Mouse (Mus musculus) kidney, adult 2 months (tissue): ENCODE measurements around the gene Dock6. TPM values are rescaled to one million over a fixed set of nuclear protein-coding genes. Genes with fewer than 3 reads are reported as not detected.

Source experiments
- DNase-seq: peaks from one replicate; pipeline ENCODE4 v3.0.0; 2021
- H3K27ac ChIP-seq: fragments of 200-500 bp; 2 replicates; pipeline ENCODE4 v1.5.1; 2012; ENCODE audit warnings: low read depth, low read length, control low read depth, inconsistent platforms; ENCODE audit not compliant: insufficient read depth
- H3K27me3 ChIP-seq: fragments of 200-500 bp; replicated peaks from 2 replicates; pipeline ENCODE4 v1.6.1; 2012; ENCODE audit warnings: mild to moderate bottlenecking, moderate library complexity, low read length, inconsistent platforms; ENCODE audit not compliant: control insufficient read depth, insufficient read depth
- H3K36me3 ChIP-seq: fragments of 200-500 bp; 2 replicates; pipeline ENCODE4 v1.6.1; 2012; ENCODE audit warnings: mild to moderate bottlenecking, moderate library complexity, low read length, inconsistent platforms; ENCODE audit not compliant: control insufficient read depth, insufficient read depth
- H3K4me1 ChIP-seq: fragments of 200-500 bp; 2 replicates; pipeline ENCODE4 v1.6.1; 2011; ENCODE audit warnings: low read length; ENCODE audit not compliant: control insufficient read depth, insufficient read depth
- H3K4me3 ChIP-seq: fragments of 200-500 bp; 2 replicates; pipeline ENCODE4 v1.5.1; 2011; ENCODE audit warnings: mild to moderate bottlenecking, low read depth, low read length, control low read depth; ENCODE audit not compliant: insufficient read depth
- CTCF ChIP-seq: fragments of 200-500 bp; conservative IDR thresholded peaks from 2 replicates; pipeline ENCODE4 v1.5.1; 2011; ENCODE audit warnings: low read depth, mild to moderate bottlenecking, control low read depth, low read length, moderate library complexity, mixed read lengths; ENCODE audit not compliant: insufficient read depth, insufficient read length
- POLR2A ChIP-seq: fragments of 200-500 bp; IDR thresholded peaks from one replicate; pipeline ENCODE4 v1.6.1; 2011; ENCODE audit warnings: low read depth, low read length, control low read depth
- WGBS: fragments of 180-500 bp; shearing (Covaris S2); methylation state at CpG from one replicate; pipeline ENCODE4 v1.1.7; 2018; 5-methylcytosine and 5-hydroxymethylcytosine counted together
- polyA plus RNA-seq: library from polyadenylated mRNA; depleted of rRNA; stranded (reverse); fragments of >200 nt; gene quantifications from 2 replicates; pipeline ENCODE4 v1.2.3, GENCODE M21; 2012; rRNA removed

Gene Dock6
- polyA plus RNA-seq, 1 experiment = 67.7 TPM

DNA sequence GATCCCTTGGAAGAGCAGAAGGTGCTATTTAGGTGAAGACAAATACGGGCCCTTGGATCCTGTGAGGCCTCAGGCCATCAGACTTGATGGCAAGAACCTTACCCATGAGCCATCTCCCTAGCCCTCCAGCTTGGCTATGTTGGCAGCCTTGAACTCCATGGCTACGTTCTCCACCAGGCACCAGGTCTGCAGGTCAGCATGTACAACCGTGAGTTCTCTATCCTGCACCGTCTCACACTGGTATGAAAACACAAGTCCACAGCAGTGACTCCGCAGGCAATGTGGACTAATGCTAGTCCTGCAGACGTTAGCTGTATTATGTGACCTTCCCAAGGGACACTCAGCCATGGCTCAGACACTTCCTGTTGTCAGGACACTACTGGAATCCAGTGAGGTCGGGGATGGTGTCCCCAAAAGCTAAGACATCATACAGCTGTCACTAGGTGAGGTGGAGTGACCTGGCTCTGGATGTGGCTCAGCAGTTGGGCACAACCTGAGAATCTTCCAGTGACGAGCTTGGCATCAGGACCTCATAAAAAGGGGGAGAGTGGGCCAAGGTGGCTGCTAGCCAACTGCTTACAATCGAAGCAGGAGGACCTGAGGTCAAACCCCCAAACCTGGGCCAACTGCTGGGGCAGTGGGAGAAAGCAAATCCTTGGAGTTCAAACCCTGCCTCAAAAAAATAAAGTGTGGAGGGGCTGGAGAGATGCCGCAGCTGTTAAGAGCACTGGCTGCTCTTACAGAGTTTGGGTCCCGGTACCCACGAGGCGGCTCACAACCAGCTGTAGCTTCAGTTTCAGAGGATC, 97.7 kb downstream of the Dock6 start:
- TF ChIP-seq POLR2A (no peak), CTCF (no peak)
- peak; percentile 59 for DNase-seq
- Histone ChIP-seq H3K4me3 (no peak overlapping the region), H3K27me3 (no peaks in the 10 kb centered on the region), H3K36me3 (no peaks in the 10 kb centered on the region), H3K27ac (peak overlapping the region; percentile 62), H3K4me1 (peaks cover 11% of the 10 kb centered on the region)
- 57% methylated on average over 13 of the region's 13 CpGs for WGBS

DNA sequence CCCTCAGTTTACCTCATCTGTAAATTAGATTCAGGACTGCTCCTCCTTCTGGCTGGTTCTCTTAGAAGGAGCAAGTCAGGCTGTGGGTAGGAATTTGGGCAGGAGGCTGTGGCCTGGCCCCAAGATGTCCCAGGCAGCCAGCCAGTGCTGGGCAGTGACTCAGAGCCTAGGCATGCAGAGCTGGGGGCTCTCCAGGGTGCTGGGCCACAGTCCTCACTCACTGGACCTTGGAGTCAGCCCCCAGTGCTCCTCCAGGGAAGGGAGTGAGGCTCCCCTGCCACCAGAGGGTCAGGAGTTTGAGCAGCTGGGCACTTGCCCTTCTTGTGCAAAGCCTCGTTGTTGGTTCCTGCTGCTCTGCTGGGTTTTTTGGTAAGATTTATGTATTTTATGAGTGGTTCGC, 98.4 kb downstream of the Dock6 start:
- Histone ChIP-seq H3K27ac (peak overlapping the region; percentile 44), H3K27me3 (no peaks in the 10 kb centered on the region), H3K36me3 (no peaks in the 10 kb centered on the region), H3K4me1 (peaks cover 11% of the 10 kb centered on the region), H3K4me3 (no peak overlapping the region)
- TF ChIP-seq CTCF (no peak), POLR2A (no peak)
- peak; percentile 78 for DNase-seq
- 53% methylated on average over 2 of the region's 2 CpGs for WGBS

- peak; percentile 73 for DNase-seq
- Histone ChIP-seq H3K27me3 (no peaks in the 10 kb centered on the region), H3K4me3 (no peak overlapping the region), H3K4me1 (peaks cover 11% of the 10 kb centered on the region), H3K36me3 (no peaks in the 10 kb centered on the region), H3K27ac (peak overlapping the region; percentile 44)
- 58% methylated on average over 10 of the region's 10 CpGs for WGBS
- no peak for TF ChIP-seq POLR2A
- TF ChIP-seq CTCF = no peak
Observed at GRCm38 (mm10) chr9:21752252-21752792, 100.1 kb downstream of the Dock6 start.

DNA sequence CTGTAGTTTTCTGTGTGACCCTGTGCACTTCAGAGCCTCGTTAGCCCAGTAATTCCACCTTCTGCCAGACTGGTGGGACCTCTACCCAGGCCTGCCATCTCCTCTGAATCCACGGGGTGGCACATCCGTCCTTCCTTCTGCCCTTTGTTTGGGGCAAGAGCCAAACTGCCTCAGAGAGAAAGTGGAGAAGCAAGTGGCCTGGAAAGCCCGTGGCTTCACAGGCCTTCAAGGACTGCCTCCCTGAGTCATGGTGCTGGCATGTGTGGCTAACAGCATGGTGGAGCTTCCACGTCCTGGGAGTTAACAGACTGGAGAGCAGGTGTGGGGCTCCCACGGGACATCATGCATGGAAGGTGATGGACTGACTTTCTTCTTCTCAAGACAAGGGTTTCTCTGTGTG, 101.1 kb downstream of the Dock6 start:
- Histone ChIP-seq H3K36me3 (peaks cover 3% of the 10 kb centered on the region), H3K4me1 (peaks cover 11% of the 10 kb centered on the region), H3K4me3 (no peak overlapping the region), H3K27me3 (no peaks in the 10 kb centered on the region), H3K27ac (peak overlapping the region; percentile 44; the same call in 1 of the 2 replicates)
- WGBS = 44% methylated on average over 6 of the region's 6 CpGs
- TF ChIP-seq POLR2A (no peak), CTCF (peak; percentile 59)
- DNase-seq = peak; percentile 46

GRCm38 (mm10) chr9:21750370-21750769, 102.1 kb downstream of the Dock6 start:
- TF ChIP-seq POLR2A = no peak
- no peak for TF ChIP-seq CTCF
- WGBS = 90% methylated on average over 3 of the region's 3 CpGs
- peaks cover 11% of the 10 kb centered on the region for H3K4me1 ChIP-seq
- no peak overlapping the region for H3K4me3 ChIP-seq
- peaks cover 3% of the 10 kb centered on the region for H3K36me3 ChIP-seq
- H3K27me3 ChIP-seq = no peaks in the 10 kb centered on the region
- DNase-seq = no peak
- H3K27ac ChIP-seq = no peak overlapping the region

Other genes starting within 250 kb of the Dock6 start
- gene Smarca4, start 236.5 kb downstream of the Dock6 start, polyA plus RNA-seq = 24.9 and 26.9 TPM in 2 replicates
- 26.9 and 28.8 TPM in 2 replicates for gene Ldlr, start 129.2 kb downstream of the Dock6 start, polyA plus RNA-seq
- gene Spc24, start 92.3 kb downstream of the Dock6 start, polyA plus RNA-seq = 3.4 and 6.0 TPM in 2 replicates
- 21.8 and 23.6 TPM in 2 replicates for gene Kank2, start 53.9 kb downstream of the Dock6 start, polyA plus RNA-seq
- gene Angptl8, start 17.1 kb downstream of the Dock6 start, polyA plus RNA-seq = 11.9 and 19.5 TPM in 2 replicates
- 27.1 and 32.9 TPM in 2 replicates for gene Rab3d, start 65.6 kb upstream of the Dock6 start, polyA plus RNA-seq
- gene Ccdc159, start 74.8 kb upstream of the Dock6 start, polyA plus RNA-seq = 4.3 and 4.8 TPM in 2 replicates
- gene Tmem205, start 74.9 kb upstream of the Dock6 start, polyA plus RNA-seq = 313 and 353 TPM in 2 replicates
- gene Plppr2, start 84.4 kb upstream of the Dock6 start, polyA plus RNA-seq = 6.0 and 9.1 TPM in 2 replicates
- 10.5 and 10.9 TPM in 2 replicates for gene Swsap1, start 103.1 kb upstream of the Dock6 start, polyA plus RNA-seq
- gene Epor, start 110.9 kb upstream of the Dock6 start, polyA plus RNA-seq = 14.0 and 16.7 TPM in 2 replicates
- 88.2 and 111 TPM in 2 replicates for gene Rgl3, start 136.8 kb upstream of the Dock6 start, polyA plus RNA-seq
- 2.5 and 2.9 TPM in 2 replicates for gene Ccdc151, start 150.0 kb upstream of the Dock6 start, polyA plus RNA-seq
- gene Prkcsh, start 150.2 kb upstream of the Dock6 start, polyA plus RNA-seq = 94.9 and 103 TPM in 2 replicates
- gene Elavl3, start 199.4 kb upstream of the Dock6 start, polyA plus RNA-seq = 0.62 and 0.64 TPM in 2 replicates
- not detected in 2 replicates for gene Gm49318, start 218.6 kb upstream of the Dock6 start, polyA plus RNA-seq
- 13.6 and 15.8 TPM in 2 replicates for gene Zfp653, start 218.7 kb upstream of the Dock6 start, polyA plus RNA-seq
- 130 and 143 TPM in 2 replicates for gene Ecsit, start 232.8 kb upstream of the Dock6 start, polyA plus RNA-seq
- 2.8 and 12.0 TPM in 2 replicates for gene Cnn1, start 246.6 kb upstream of the Dock6 start, polyA plus RNA-seq